Mouse (Mus musculus): ENCODE measurements around the gene Nipbl.

GRCm38 (mm10) chr15:8411168-8411837 lies 33.0 kb downstream of the Nipbl start:
- TF ChIP-seq CTCF (IDR thresholded peaks at IDR 0.05; ENCODE audit: low read depth, low read length) (no peak), TAL1 (conservative IDR thresholded peaks at IDR 0.05; ENCODE audit: low read depth, low read length) (peak; percentile 62; the same call in 1 of the 2 replicates), POLR2AphosphoS5 (IDR thresholded peaks at IDR 0.05; ENCODE audit: insufficient replicate concordance, low read depth, low read length) (no peak), GATA2 (IDR thresholded peaks at IDR 0.05; ENCODE audit: borderline replicate concordance, low read depth, low read length) (no peak), GATA1 (IDR thresholded peaks at IDR 0.05; ENCODE audit: borderline replicate concordance, low read length) (no peak)

Data from G1E (cell line).